ENCODE assay signal across 9 mouse cellular contexts in the genomic region with DNA sequence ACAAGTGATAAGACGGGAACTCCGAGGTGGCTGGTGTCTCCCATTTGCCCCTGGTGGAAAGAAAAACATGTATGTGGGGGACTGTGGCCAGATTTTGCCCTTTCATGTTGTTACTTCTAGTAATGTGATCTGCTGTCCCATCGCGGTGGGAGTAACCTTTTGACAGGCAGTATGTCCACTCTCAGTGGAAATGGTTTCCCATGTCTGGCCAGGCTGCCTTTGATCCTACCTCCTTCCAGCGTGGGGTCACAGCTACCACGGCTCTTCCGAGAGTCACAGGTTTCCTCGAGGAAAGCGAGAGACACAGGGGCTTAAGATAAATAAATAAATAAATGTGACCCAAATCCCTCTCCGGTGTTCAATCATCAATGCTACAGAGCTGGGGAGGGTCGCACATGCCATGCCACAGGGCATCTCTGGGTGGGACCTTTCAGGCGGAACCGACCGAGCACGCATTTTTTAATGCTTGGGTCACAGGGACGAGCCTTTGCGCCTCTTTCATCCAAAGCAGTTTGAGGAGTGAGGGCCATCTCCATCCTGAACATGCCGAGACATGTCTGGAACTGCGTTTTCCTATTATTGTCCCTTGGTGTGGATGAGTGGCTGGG.
DNase-seq lines count a peak whose midpoint lies in the region; ATAC-seq and TF ChIP-seq lines count a peak whose summit lies in the region.
"Had no signal": no experiment of that assay in that cellular context is flagged by ENCODE, and none has a peak within 500 bp of the region (broad histone marks: within the 10 kb centered on the region; RNA-seq: fewer than 3 reads in every experiment).

No protein-coding gene starts in this region.

- ATAC-seq in kidney, postnatal 0 days (replicated peaks; ENCODE audit: low FRiP score, low read depth), result 0 out of 2 replicates have a peak, but pooled peaks have one; percentile 19
- ATAC-seq in forebrain, embryonic 14.5 days, result no peak
- no peak for ATAC-seq in liver, embryonic 14.5 days (ENCODE audit: insufficient read depth)
- no peak for ATAC-seq in CD4-positive, CD25-positive, alpha-beta regulatory T cell, adult 4 months

- no peaks in the 10 kb centered on the region for H3K9me3 ChIP-seq in kidney, postnatal 0 days (replicated peaks; ENCODE audit: low read length)
- H3K9me3 ChIP-seq in forebrain, embryonic 14.5 days (replicated peaks; ENCODE audit: control insufficient read depth, low read length), result no peaks in the 10 kb centered on the region
- no peaks in the 10 kb centered on the region for H3K9me3 ChIP-seq in liver, embryonic 14.5 days (ENCODE audit: control insufficient read depth, low read length)

- TF ChIP-seq EP300 in liver, embryonic 14.5 days (IDR thresholded peaks at IDR 0.05; ENCODE audit: low read depth), result no peak

- intact Hi-C loops in gastrocnemius, adult 2 months (cut with DNase I), result no loop called here

- no peak overlapping the region for H3K9ac ChIP-seq in kidney, postnatal 0 days (ENCODE audit: low read depth, low read length)
- H3K9ac ChIP-seq in forebrain, embryonic 14.5 days (ENCODE audit: low read length), result peak overlapping the region; percentile 18; the same call in 1 of the 2 replicates
- H3K9ac ChIP-seq in liver, embryonic 14.5 days (replicated peaks), result no peak overlapping the region

- H3K36me3 ChIP-seq in kidney, postnatal 0 days (ENCODE audit: insufficient read depth, low read length), result no peaks in the 10 kb centered on the region
- no peaks in the 10 kb centered on the region for H3K36me3 ChIP-seq in kidney, adult 2 months (ENCODE audit: control insufficient read depth, insufficient read depth, low read length)
- no peaks in the 10 kb centered on the region for H3K36me3 ChIP-seq in forebrain, embryonic 14.5 days (ENCODE audit: control insufficient read depth, insufficient read depth, low read length)
- no peaks in the 10 kb centered on the region for H3K36me3 ChIP-seq in liver, embryonic 14.5 days (replicated peaks; ENCODE audit: control insufficient read depth, insufficient read depth, low read depth)

- TF ChIP-seq CTCF in kidney, postnatal 0 days (IDR thresholded peaks at IDR 0.05; ENCODE audit: low read depth), result no peak
- no peak for TF ChIP-seq CTCF in kidney, adult 2 months (conservative IDR thresholded peaks at IDR 0.05; ENCODE audit: insufficient read depth, insufficient read length, low read depth, low read length)
- no peak for TF ChIP-seq CTCF in liver, embryonic 14.5 days (IDR thresholded peaks at IDR 0.05; ENCODE audit: low read depth)
- TF ChIP-seq CTCF in gastrocnemius, adult 2 months (IDR thresholded peaks at IDR 0.05), result no peak

- H3K4me1 ChIP-seq in kidney, postnatal 0 days (replicated peaks; ENCODE audit: insufficient read depth, low read length), result 0 out of 2 replicates have a peak, but pooled peaks cover 12% of the 10 kb centered on the region
- peaks cover 5% of the 10 kb centered on the region; the same call in 1 of the 2 replicates for H3K4me1 ChIP-seq in kidney, adult 2 months (ENCODE audit: control insufficient read depth, insufficient read depth, low read length)
- H3K4me1 ChIP-seq in forebrain, embryonic 14.5 days (ENCODE audit: control insufficient read depth, insufficient read depth, low read length), result peaks cover 25% of the 10 kb centered on the region
- H3K4me1 ChIP-seq in liver, embryonic 14.5 days (replicated peaks; ENCODE audit: control insufficient read depth in 2 of 2, insufficient read depth in 2 of 2, low read length in 1 of 2), result no peaks in the 10 kb centered on the region

- H3K27me3 ChIP-seq in kidney, postnatal 0 days (ENCODE audit: insufficient read depth, low read length), result no peaks in the 10 kb centered on the region
- H3K27me3 ChIP-seq in kidney, adult 2 months (replicated peaks; ENCODE audit: control insufficient read depth, insufficient read depth, low read length), result no peaks in the 10 kb centered on the region
- H3K27me3 ChIP-seq in forebrain, embryonic 14.5 days (replicated peaks; ENCODE audit: control insufficient read depth, insufficient read depth, low read length), result no peaks in the 10 kb centered on the region
- no peaks in the 10 kb centered on the region for H3K27me3 ChIP-seq in liver, embryonic 14.5 days (ENCODE audit: control insufficient read depth, insufficient read depth, low read length)

- DNase-seq in kidney, postnatal 0 days (ENCODE audit: low spot score), result peak; percentile 60
- DNase-seq in kidney, adult 2 months, result no peak
- no peak for DNase-seq in forebrain, embryonic 14.5 days (ENCODE audit: low spot score)
- DNase-seq in liver, embryonic 14.5 days (ENCODE audit: low read depth in 3 of 3, low spot score in 3 of 3), result no peak
- DNase-seq in thymus, postnatal 36 days, result no peak
- no peak for DNase-seq in gastrocnemius, adult 2 months
- DNase-seq in right cerebral cortex, postnatal 10 days (ENCODE audit: low spot score in 2 of 2), result no peak
- DNase-seq: kidney, adult 11 months had no signal

- TF ChIP-seq POLR2A in kidney, adult 2 months (IDR thresholded peaks at IDR 0.05; ENCODE audit: low read depth, low read length), result no peak

- H3K4me2 ChIP-seq in kidney, postnatal 0 days (ENCODE audit: low read length), result peak overlapping the region; percentile 39
- H3K4me2 ChIP-seq in forebrain, embryonic 14.5 days (ENCODE audit: low read length), result peak overlapping the region; percentile 36
- H3K4me2 ChIP-seq in liver, embryonic 14.5 days (ENCODE audit: low read depth), result peak overlapping the region; percentile 33

- no peak overlapping the region for H3K4me3 ChIP-seq in kidney, postnatal 0 days (replicated peaks; ENCODE audit: low read depth, low read length)
- no peak overlapping the region for H3K4me3 ChIP-seq in kidney, adult 2 months (ENCODE audit: insufficient read depth, low read depth, low read length)
- no peak overlapping the region for H3K4me3 ChIP-seq in forebrain, embryonic 14.5 days (ENCODE audit: low read depth, low read length)
- no peak overlapping the region for H3K4me3 ChIP-seq in liver, embryonic 14.5 days (ENCODE audit: insufficient read depth in 1 of 2, low read depth in 2 of 2, low read length in 2 of 2)
- H3K4me3 ChIP-seq in gastrocnemius, adult 2 months, result no peak overlapping the region

- 24% methylated on average over 19 of the region's 19 CpGs for WGBS in kidney, postnatal 0 days
- WGBS in kidney, adult 2 months, result 51% methylated on average over 19 of the region's 19 CpGs
- 26% methylated on average over 19 of the region's 19 CpGs for WGBS in forebrain, embryonic 14.5 days
- 45% methylated on average over 19 of the region's 19 CpGs for WGBS in liver, embryonic 14.5 days (ENCODE audit: insufficient replicate concordance)

- H3K27ac ChIP-seq in kidney, postnatal 0 days, result no peak overlapping the region
- no peak overlapping the region for H3K27ac ChIP-seq in kidney, adult 2 months (ENCODE audit: insufficient read depth, low read depth, low read length)
- H3K27ac ChIP-seq in forebrain, embryonic 14.5 days (ENCODE audit: low read depth, low read length), result no peak overlapping the region
- H3K27ac ChIP-seq in liver, embryonic 14.5 days, result no peak overlapping the region
- no peak overlapping the region for H3K27ac ChIP-seq in gastrocnemius, adult 2 months
